ENCODE assay signal across 8 mouse cellular contexts in genomic region chr12:28699656-28700055, GRCm38 (mm10). TPM values are rescaled to one million over a fixed set of nuclear protein-coding genes. Genes with fewer than 3 reads are reported as not detected.
DNase-seq lines count a peak whose midpoint lies in the region; ATAC-seq lines count a peak whose summit lies in the region.

No protein-coding gene starts in this region.

- H3K9ac ChIP-seq in kidney, embryonic 16.5 days (replicated peaks; ENCODE audit: low read length): no peak overlapping the region
- H3K9ac ChIP-seq in hindbrain, embryonic 15.5 days: peak overlapping the region; percentile 35; the same call in 1 of the 2 replicates
- no peak overlapping the region; the same call in 1 of the 2 replicates for H3K9ac ChIP-seq in midbrain, embryonic 12.5 days (replicated peaks)

- peak; percentile 74 for DNase-seq in kidney, adult 18-20 months
- peak; percentile 88 for DNase-seq in cerebellum, adult 9-10 months
- DNase-seq in forelimb bud, embryonic 11.5 days (ENCODE audit: low read depth, low spot score): peak; percentile 71
- peak; percentile 68 to 71 for DNase-seq in left cerebral cortex, adult 8-10 months (ENCODE audit: low spot score in 2 of 2)
- peak; percentile 53 for DNase-seq in skeletal muscle tissue, adult 2 months (ENCODE audit: low read depth, low spot score)

- H3K9me3 ChIP-seq in kidney, embryonic 16.5 days (ENCODE audit: low read length): no peaks in the 10 kb centered on the region
- H3K9me3 ChIP-seq in hindbrain, embryonic 15.5 days: no peaks in the 10 kb centered on the region
- no peaks in the 10 kb centered on the region for H3K9me3 ChIP-seq in midbrain, embryonic 12.5 days

- H3K4me1 ChIP-seq in kidney, embryonic 16.5 days (ENCODE audit: insufficient read depth, low read length): peaks cover 14% of the 10 kb centered on the region
- H3K4me1 ChIP-seq in hindbrain, embryonic 15.5 days (replicated peaks): peaks cover 31% of the 10 kb centered on the region
- H3K4me1 ChIP-seq in midbrain, embryonic 12.5 days: peaks cover 17% of the 10 kb centered on the region

- peaks cover 1% of the 10 kb centered on the region; the same call in 1 of the 2 replicates for H3K36me3 ChIP-seq in kidney, embryonic 16.5 days (ENCODE audit: insufficient read depth, low read length)
- peaks cover 4% of the 10 kb centered on the region; the same call in 1 of the 2 replicates for H3K36me3 ChIP-seq in hindbrain, embryonic 15.5 days
- peaks cover 20% of the 10 kb centered on the region for H3K36me3 ChIP-seq in midbrain, embryonic 12.5 days

- WGBS in kidney, embryonic 16.5 days: 11% methylated on average over 6 of the region's 6 CpGs
- WGBS in hindbrain, embryonic 15.5 days: 5% methylated on average over 6 of the region's 6 CpGs
- WGBS in midbrain, embryonic 12.5 days: 9% methylated on average over 6 of the region's 6 CpGs

- H3K27ac ChIP-seq in kidney, embryonic 16.5 days (ENCODE audit: low read length): no peak overlapping the region
- peak overlapping the region; percentile 89 for H3K27ac ChIP-seq in hindbrain, embryonic 15.5 days (replicated peaks)
- peak overlapping the region; percentile 84 for H3K27ac ChIP-seq in midbrain, embryonic 12.5 days (replicated peaks)

- H3K4me3 ChIP-seq in kidney, embryonic 16.5 days (ENCODE audit: low read length): no peak overlapping the region
- no peak overlapping the region for H3K4me3 ChIP-seq in hindbrain, embryonic 15.5 days
- no peak overlapping the region for H3K4me3 ChIP-seq in midbrain, embryonic 12.5 days

- no peak overlapping the region for H3K4me2 ChIP-seq in kidney, embryonic 16.5 days (replicated peaks; ENCODE audit: low read depth, low read length)
- H3K4me2 ChIP-seq in hindbrain, embryonic 15.5 days: no peak overlapping the region
- no peak overlapping the region for H3K4me2 ChIP-seq in midbrain, embryonic 12.5 days (replicated peaks)

- no peak for ATAC-seq in kidney, embryonic 16.5 days (ENCODE audit: low FRiP score, low TSS enrichment)
- ATAC-seq in hindbrain, embryonic 15.5 days (ENCODE audit: low FRiP score, low read depth): peak; percentile 73
- peak; percentile 48; the same call in 1 of the 2 replicates for ATAC-seq in midbrain, embryonic 12.5 days (ENCODE audit: low FRiP score, low read depth)

- H3K27me3 ChIP-seq in kidney, embryonic 16.5 days (ENCODE audit: insufficient read depth, low read length): no peaks in the 10 kb centered on the region
- no peaks in the 10 kb centered on the region for H3K27me3 ChIP-seq in hindbrain, embryonic 15.5 days
- H3K27me3 ChIP-seq in midbrain, embryonic 12.5 days: 0 out of 2 replicates have a peak, but pooled peaks cover under 1% of the 10 kb centered on the region

RNA-seq across cellular contexts. Expression of gene Adi1, which starts 24.6 kb away (rescaled TPM):
- 97.4 and 103 TPM in 2 replicates for polyA plus RNA-seq in kidney, embryonic 16.5 days (2015; fragmentation: Nextera tagmentation; extraction: Ambion mirVana)
- 29.4 and 30.0 TPM in 2 replicates for polyA plus RNA-seq in hindbrain, embryonic 15.5 days (2015; fragmentation: Nextera tagmentation; extraction: Ambion mirVana)
- 10 to 100 TPM; 37.5 to 44.6 (median 41.2) TPM for total RNA-seq in left cerebral cortex, adult 8-10 months (2022)
- 36.5 and 37.8 TPM in 2 replicates for polyA plus RNA-seq in midbrain, embryonic 12.5 days (2016; fragmentation: Nextera tagmentation; extraction: Ambion mirVana)

RNA-seq across cellular contexts. Expression of gene Rnaseh1, which starts 50.3 kb away (rescaled TPM):
- polyA plus RNA-seq in kidney, embryonic 16.5 days (2015; fragmentation: Nextera tagmentation; extraction: Ambion mirVana): 34.7 and 39.3 TPM in 2 replicates
- polyA plus RNA-seq in hindbrain, embryonic 15.5 days (2015; fragmentation: Nextera tagmentation; extraction: Ambion mirVana): 20.5 and 25.2 TPM in 2 replicates
- total RNA-seq in left cerebral cortex, adult 8-10 months (2022): 10 to 100 TPM; 12.0 to 12.9 (median 12.7) TPM
- polyA plus RNA-seq in midbrain, embryonic 12.5 days (2016; fragmentation: Nextera tagmentation; extraction: Ambion mirVana): 29.4 and 31.1 TPM in 2 replicates

RNA-seq across cellular contexts. Expression of gene Trappc12, which starts 50.6 kb away (rescaled TPM):
- polyA plus RNA-seq in kidney, embryonic 16.5 days (2015; fragmentation: Nextera tagmentation; extraction: Ambion mirVana): 45.5 and 49.1 TPM in 2 replicates
- polyA plus RNA-seq in hindbrain, embryonic 15.5 days (2015; fragmentation: Nextera tagmentation; extraction: Ambion mirVana): 40.2 and 43.1 TPM in 2 replicates
- total RNA-seq in left cerebral cortex, adult 8-10 months (2022): 10 to 100 TPM; 67.0 to 72.8 (median 70.2) TPM
- polyA plus RNA-seq in midbrain, embryonic 12.5 days (2016; fragmentation: Nextera tagmentation; extraction: Ambion mirVana): 42.1 and 45.8 TPM in 2 replicates

RNA-seq across cellular contexts. Expression of gene Eipr1, which starts 51.9 kb away (rescaled TPM):
- polyA plus RNA-seq in kidney, embryonic 16.5 days (2015; fragmentation: Nextera tagmentation; extraction: Ambion mirVana): 41.4 and 43.5 TPM in 2 replicates
- 70.9 and 71.8 TPM in 2 replicates for polyA plus RNA-seq in hindbrain, embryonic 15.5 days (2015; fragmentation: Nextera tagmentation; extraction: Ambion mirVana)
- 10 to 100 TPM; 57.1 to 65.8 (median 61.0) TPM for total RNA-seq in left cerebral cortex, adult 8-10 months (2022)
- 53.6 and 55.0 TPM in 2 replicates for polyA plus RNA-seq in midbrain, embryonic 12.5 days (2016; fragmentation: Nextera tagmentation; extraction: Ambion mirVana)
